Mouse (Mus musculus): ENCODE results near the gene Secisbp2. TPM values are rescaled to one million over a fixed set of nuclear protein-coding genes. Genes with fewer than 3 reads are reported as not detected.

The Secisbp2 gene
- polyA plus RNA-seq, 1 experiment from 2014 or later, result 31.1 TPM

DNA sequence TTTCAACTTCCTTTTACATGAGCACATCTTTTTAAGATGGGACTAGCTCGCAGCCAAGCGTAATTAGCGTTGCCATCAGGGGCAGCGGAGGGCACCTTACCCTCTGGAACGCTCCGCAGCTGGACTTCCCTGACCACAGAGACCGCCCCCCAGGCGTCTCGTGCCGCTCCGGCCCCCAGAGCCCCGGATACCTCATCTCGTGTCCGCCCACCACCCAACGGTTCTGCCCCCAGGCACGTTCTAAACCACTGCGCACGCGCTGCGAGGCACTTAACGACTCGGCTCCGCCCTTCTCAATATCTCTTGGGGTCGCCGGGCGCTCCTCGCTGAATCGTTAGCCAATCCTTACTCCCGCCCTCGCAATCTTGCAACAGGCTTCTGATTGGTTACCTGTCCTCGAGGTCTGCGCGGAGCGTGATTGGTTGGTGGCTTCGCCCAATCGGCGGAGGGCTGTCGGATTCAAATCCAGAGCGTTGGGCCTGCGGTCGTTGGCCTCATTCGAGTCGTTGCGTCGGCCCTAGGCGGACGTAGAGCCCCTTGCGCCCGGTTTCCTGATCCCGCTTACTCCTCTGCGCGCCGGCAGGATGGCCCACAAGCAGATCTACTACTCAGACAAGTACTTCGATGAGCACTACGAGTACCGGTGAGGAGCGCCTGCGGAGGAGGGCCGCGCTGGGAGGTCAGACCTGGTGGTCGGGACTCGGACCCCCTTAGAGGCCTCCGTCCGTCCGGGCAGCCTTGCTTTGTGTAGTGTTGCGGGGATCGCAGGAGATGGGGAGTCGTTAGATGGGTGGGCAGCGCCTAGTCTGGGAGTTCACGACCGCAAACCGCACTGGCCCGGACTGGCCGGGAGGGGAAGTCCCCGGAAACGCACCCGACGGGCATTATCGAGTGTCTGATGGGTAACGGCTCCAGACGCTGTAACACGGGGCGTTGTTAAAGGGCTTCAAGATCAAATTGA, 6.4 kb upstream of the Secisbp2 start, which contains the start of gene Cks2:
TSS of gene Cks2 (plus strand) at position 404 of the 961 bp plus-strand sequence.
- Histone ChIP-seq H3K4me3 (peak within 1 kb of the TSS; percentile 95), H3K9me3 (no peaks in the 10 kb centered on the region), H3K27ac (peak within 1 kb of the TSS; percentile 83), H3K4me2 (peak within 1 kb of the TSS; percentile 71), H3K36me3 (peaks cover 5% of the 10 kb centered on the region; the same call in 1 of the 2 replicates), H3K9ac (peak within 1 kb of the TSS; percentile 95), H3K27me3 (no peaks in the 10 kb centered on the region), H3K4me1 (peaks cover 26% of the 10 kb centered on the region)
- ATAC-seq (ENCODE audit: borderline replicate concordance, extremely low read depth, low FRiP score, low TSS enrichment), result peak; percentile 98
- under 1% methylated on average over 83 of the region's 83 CpGs for WGBS

DNA sequence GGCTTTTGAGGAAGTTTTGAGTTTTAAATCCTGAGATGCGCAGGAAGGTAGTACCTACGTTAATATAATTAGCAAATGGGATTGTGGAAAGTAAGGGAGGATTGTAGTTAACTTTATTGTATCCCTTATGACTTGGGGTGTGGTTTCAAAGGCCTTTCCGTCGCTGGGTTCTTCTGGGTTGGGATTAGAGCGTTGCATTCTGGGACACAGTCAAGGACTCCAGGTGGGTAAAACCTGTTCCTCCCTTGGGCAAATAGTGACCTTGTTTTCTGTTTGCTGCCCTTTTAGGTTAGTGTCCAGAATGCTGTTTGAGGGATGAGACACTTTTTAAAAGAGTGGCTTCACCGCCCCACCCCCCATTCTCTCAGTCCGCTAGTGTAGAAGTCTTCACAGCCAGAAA, 5.6 kb upstream of the Secisbp2 start:
- peak overlapping the region; percentile 95 for H3K4me3 ChIP-seq
- H3K4me1 ChIP-seq, result peaks cover 29% of the 10 kb centered on the region
- H3K4me2 ChIP-seq, result peak overlapping the region; percentile 71
- H3K36me3 ChIP-seq, result peaks cover 5% of the 10 kb centered on the region; the same call in 1 of the 2 replicates
- H3K27me3 ChIP-seq, result no peaks in the 10 kb centered on the region
- H3K9ac ChIP-seq, result peak overlapping the region; percentile 95
- no peaks in the 10 kb centered on the region for H3K9me3 ChIP-seq
- peak overlapping the region; percentile 83 for H3K27ac ChIP-seq
- no peak for ATAC-seq (ENCODE audit: borderline replicate concordance, extremely low read depth, low FRiP score, low TSS enrichment)
- 0% methylated on average over 7 of the region's 7 CpGs for WGBS

GRCm38 (mm10) chr13:51646362-51647027, 5.0 kb upstream of the Secisbp2 start:
- ATAC-seq (ENCODE audit: borderline replicate concordance, extremely low read depth, low FRiP score, low TSS enrichment), result no peak
- no peak overlapping the region for H3K27ac ChIP-seq
- 17% methylated on average over 3 of the region's 3 CpGs for WGBS
- peak overlapping the region; percentile 71 for H3K4me2 ChIP-seq
- no peaks in the 10 kb centered on the region for H3K9me3 ChIP-seq
- H3K27me3 ChIP-seq, result no peaks in the 10 kb centered on the region
- peaks cover 34% of the 10 kb centered on the region for H3K4me1 ChIP-seq
- H3K36me3 ChIP-seq, result peaks cover 5% of the 10 kb centered on the region; the same call in 1 of the 2 replicates
- peak overlapping the region; percentile 95 for H3K9ac ChIP-seq
- peak overlapping the region; percentile 95 for H3K4me3 ChIP-seq

DNA sequence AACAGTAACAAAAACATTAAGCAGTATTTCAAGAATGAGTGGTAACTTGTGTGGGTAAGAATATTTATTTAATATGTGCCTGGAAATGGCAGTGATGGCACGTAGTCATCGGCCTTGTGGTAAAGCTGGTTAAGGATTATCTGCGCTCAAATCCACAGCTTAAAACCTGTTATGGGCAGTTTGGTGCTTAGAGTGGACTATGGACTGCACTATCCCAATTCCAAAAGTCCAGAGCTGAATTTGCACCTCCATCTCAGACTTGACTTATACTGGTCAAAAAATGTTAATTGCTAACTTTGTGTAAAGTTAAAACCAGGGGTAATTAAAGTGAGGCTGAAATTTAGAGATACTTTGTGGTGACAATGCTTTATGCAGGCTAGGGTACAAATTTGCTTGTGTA, 3.7 kb upstream of the Secisbp2 start:
- peaks cover 10% of the 10 kb centered on the region; the same call in 1 of the 2 replicates for H3K36me3 ChIP-seq
- H3K4me3 ChIP-seq, result peak overlapping the region; percentile 95
- WGBS, result 86% methylated on average over 3 of the region's 3 CpGs
- no peak overlapping the region; the same call in 1 of the 2 replicates for H3K27ac ChIP-seq
- H3K4me1 ChIP-seq, result peaks cover 35% of the 10 kb centered on the region
- peak overlapping the region; percentile 43 for H3K9ac ChIP-seq
- ATAC-seq (ENCODE audit: borderline replicate concordance, extremely low read depth, low FRiP score, low TSS enrichment), result no peak
- no peaks in the 10 kb centered on the region for H3K27me3 ChIP-seq
- H3K4me2 ChIP-seq, result peak overlapping the region; percentile 71
- H3K9me3 ChIP-seq, result no peaks in the 10 kb centered on the region

DNA sequence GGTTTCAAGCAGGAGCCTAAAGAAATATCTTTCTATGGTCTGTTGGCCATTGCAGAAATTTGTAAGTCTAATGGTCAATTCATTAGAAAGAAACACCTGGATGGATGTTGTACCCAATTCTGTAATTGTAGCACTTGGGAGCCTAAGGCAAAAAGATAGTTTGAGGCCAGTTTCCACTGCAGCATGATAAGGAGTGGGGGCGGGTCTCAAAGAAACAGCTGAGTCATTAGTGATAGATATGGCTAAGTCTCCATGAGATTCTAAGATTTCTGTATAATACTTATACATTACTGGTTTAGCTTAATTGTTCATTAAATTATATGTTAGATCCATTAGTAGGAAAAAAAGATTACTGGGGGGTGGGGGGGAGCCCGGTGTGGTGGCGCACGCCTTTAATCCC, 3.3 kb upstream of the Secisbp2 start:
- Histone ChIP-seq H3K4me1 (peaks cover 35% of the 10 kb centered on the region), H3K27me3 (no peaks in the 10 kb centered on the region), H3K9me3 (no peaks in the 10 kb centered on the region), H3K9ac (peak overlapping the region; percentile 4; the same call in 1 of the 2 replicates), H3K4me2 (peak overlapping the region; percentile 71), H3K4me3 (no peak overlapping the region), H3K36me3 (peaks cover 15% of the 10 kb centered on the region), H3K27ac (no peak overlapping the region)
- WGBS, result 87% methylated on average over 4 of the region's 4 CpGs
- ATAC-seq (ENCODE audit: borderline replicate concordance, extremely low read depth, low FRiP score, low TSS enrichment), result no peak

DNA sequence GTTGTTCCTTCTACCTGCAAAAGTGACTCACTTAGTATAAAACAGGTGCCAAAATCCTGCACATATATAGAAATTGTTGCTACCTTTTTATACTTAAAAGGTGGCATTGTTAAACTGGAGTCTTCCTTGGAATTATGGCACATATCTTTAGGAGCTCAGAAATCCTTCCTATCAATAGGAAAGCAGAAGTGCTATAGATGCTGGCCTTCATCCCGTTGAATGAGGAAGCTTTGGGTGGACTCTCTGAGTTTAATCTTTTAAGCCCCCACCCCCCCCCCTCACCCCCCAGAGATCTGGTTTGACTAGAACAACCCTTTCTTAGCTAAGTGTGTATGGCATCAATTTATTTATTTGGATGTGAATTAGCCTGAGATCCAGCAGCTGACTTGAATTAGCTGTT, 1.8 kb upstream of the Secisbp2 start:
- Histone ChIP-seq H3K36me3 (peaks cover 25% of the 10 kb centered on the region), H3K4me1 (peaks cover 35% of the 10 kb centered on the region), H3K4me2 (no peak overlapping the region), H3K9ac (no peak overlapping the region), H3K4me3 (no peak overlapping the region), H3K27ac (no peak overlapping the region), H3K27me3 (no peaks in the 10 kb centered on the region), H3K9me3 (no peaks in the 10 kb centered on the region)
- ATAC-seq (ENCODE audit: borderline replicate concordance, extremely low read depth, low FRiP score, low TSS enrichment), result no peak
- 59% methylated on average over 1 of the region's 1 CpGs for WGBS

GRCm38 (mm10) chr13:51653159-51653558, 1.7 kb downstream of the Secisbp2 start:
- Histone ChIP-seq H3K4me3 (no peak overlapping the region), H3K9me3 (no peaks in the 10 kb centered on the region), H3K4me1 (peaks cover 18% of the 10 kb centered on the region), H3K27ac (no peak overlapping the region), H3K9ac (no peak overlapping the region), H3K36me3 (peaks cover 59% of the 10 kb centered on the region), H3K4me2 (no peak overlapping the region), H3K27me3 (no peaks in the 10 kb centered on the region)
- no peak for ATAC-seq (ENCODE audit: borderline replicate concordance, extremely low read depth, low FRiP score, low TSS enrichment)
- 95% methylated on average over 6 of the region's 6 CpGs for WGBS

DNA sequence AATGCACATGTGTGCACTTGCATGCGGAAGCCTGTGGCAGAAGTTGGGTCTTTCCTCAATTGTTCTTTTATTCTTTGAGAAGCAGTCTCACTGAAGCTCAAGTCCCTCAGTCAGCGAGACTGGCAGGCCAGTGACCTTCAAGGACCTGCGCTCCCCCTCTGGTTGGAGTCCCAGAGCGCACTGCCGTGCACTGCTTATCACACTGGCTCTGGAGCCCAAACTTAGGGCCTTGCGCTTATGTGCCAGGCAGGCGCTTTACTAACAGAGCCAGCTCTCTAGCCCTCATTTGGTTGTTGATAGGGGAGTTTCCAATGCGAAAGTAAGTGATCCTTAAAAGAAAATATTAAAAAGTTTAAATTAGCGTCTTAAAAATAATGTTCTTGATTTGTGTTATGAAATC, 2.5 kb downstream of the Secisbp2 start:
- 93% methylated on average over 9 of the region's 9 CpGs for WGBS
- no peak for ATAC-seq (ENCODE audit: borderline replicate concordance, extremely low read depth, low FRiP score, low TSS enrichment)
- Histone ChIP-seq H3K27ac (no peak overlapping the region), H3K9me3 (no peaks in the 10 kb centered on the region), H3K4me1 (peaks cover 13% of the 10 kb centered on the region), H3K36me3 (peaks cover 67% of the 10 kb centered on the region), H3K4me3 (no peak overlapping the region), H3K9ac (no peak overlapping the region), H3K4me2 (no peak overlapping the region), H3K27me3 (no peaks in the 10 kb centered on the region)

DNA sequence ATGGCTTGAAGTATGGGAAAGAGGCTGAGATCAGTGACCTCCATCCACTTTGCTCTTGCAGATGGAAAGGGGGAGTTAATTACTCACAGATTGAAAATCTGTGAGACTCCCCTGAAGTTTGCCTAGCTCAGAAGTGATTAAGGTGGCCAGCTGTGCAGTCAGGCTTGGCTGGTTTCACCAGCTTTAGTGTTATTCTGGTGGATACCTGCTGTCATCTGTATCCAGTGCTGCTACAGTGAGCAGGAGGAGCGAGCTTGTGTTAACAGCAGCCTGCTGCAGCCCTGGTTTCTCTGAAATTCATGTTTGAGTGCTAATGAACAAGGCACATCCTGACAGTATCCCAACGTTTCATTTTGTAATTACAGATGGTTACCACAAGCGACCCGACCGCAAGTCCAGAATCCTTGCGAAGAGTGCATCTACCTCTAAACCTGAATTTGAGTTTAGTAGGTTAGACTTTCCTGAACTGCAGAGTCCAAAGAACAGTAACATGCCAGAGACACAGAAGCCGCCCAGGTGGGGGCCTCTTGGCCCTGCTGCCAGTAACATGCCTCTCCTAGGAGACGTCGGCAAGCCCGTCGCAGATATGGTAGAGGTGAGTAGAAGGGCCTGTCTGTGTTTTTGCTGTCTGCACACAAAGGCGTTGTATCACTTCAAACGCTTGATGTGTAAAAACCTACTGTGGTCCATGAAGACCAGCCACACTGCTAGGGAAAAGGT, 5.2 kb downstream of the Secisbp2 start:
- H3K4me1 ChIP-seq, result peaks cover 5% of the 10 kb centered on the region
- no peak for ATAC-seq (ENCODE audit: borderline replicate concordance, extremely low read depth, low FRiP score, low TSS enrichment)
- no peak overlapping the region for H3K9ac ChIP-seq
- H3K36me3 ChIP-seq, result peaks cover 86% of the 10 kb centered on the region
- no peaks in the 10 kb centered on the region for H3K27me3 ChIP-seq
- H3K4me2 ChIP-seq, result no peak overlapping the region
- no peak overlapping the region for H3K27ac ChIP-seq
- H3K9me3 ChIP-seq, result no peaks in the 10 kb centered on the region
- WGBS, result 93% methylated on average over 13 of the region's 13 CpGs
- H3K4me3 ChIP-seq, result no peak overlapping the region

GRCm38 (mm10) chr13:51658094-51658493, 6.6 kb downstream of the Secisbp2 start:
- Histone ChIP-seq H3K27ac (no peak overlapping the region), H3K36me3 (peaks cover 93% of the 10 kb centered on the region), H3K9me3 (no peaks in the 10 kb centered on the region), H3K27me3 (no peaks in the 10 kb centered on the region), H3K4me2 (no peak overlapping the region), H3K4me1 (no peaks in the 10 kb centered on the region), H3K4me3 (no peak overlapping the region), H3K9ac (no peak overlapping the region)
- no peak for ATAC-seq (ENCODE audit: borderline replicate concordance, extremely low read depth, low FRiP score, low TSS enrichment)
- WGBS, result 95% methylated on average over 3 of the region's 3 CpGs

DNA sequence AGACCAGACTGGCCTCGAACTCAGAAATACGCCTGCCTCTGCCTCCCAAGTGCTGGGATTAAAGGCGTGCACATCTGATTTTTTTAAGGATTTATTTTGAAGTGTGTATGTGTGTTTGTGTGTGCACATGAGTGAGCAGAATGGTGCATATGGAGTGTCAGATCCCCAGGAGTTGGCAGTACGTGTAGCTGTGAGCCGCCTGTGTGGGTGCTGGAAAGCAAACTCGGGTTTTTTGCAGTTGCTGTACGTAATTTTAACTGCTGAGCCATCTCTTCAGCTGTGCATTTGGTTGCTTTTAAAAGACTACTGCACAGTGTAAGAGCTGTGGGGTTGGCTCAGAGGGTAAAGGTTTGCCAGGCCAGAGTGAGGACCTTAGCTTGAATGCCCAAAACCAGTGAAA, 8.1 kb downstream of the Secisbp2 start:
- peaks cover 92% of the 10 kb centered on the region for H3K36me3 ChIP-seq
- H3K4me3 ChIP-seq, result no peak overlapping the region
- no peak overlapping the region for H3K27ac ChIP-seq
- WGBS, result 96% methylated on average over 7 of the region's 7 CpGs
- no peak overlapping the region for H3K4me2 ChIP-seq
- H3K4me1 ChIP-seq, result no peaks in the 10 kb centered on the region
- no peak overlapping the region for H3K9ac ChIP-seq
- no peak for ATAC-seq (ENCODE audit: borderline replicate concordance, extremely low read depth, low FRiP score, low TSS enrichment)
- no peaks in the 10 kb centered on the region for H3K9me3 ChIP-seq
- H3K27me3 ChIP-seq, result no peaks in the 10 kb centered on the region
